Mouse (Mus musculus) adrenal gland (tissue): ENCODE results near the gene Apip.

Experiments used
- intact Hi-C: fragments of 180-260 bp; cut with DNase I; formaldehyde crosslinking; loops from one replicate; pipeline ENCODE4 v1.15.1; 2025
- long read RNA-seq, 2 experiments: library from polyadenylated mRNA; unstranded; transcript quantifications; one replicate each; pipeline ENCODE4 v2.0.0; 2020; ENCODE audit warnings: borderline replicate concordance in 1 of 2; ENCODE audit not compliant: insufficient replicate concordance in 1 of 2

The Apip gene
- long read RNA-seq, experiment 1, transcript Apip-201 (7 exons, 919 nt), result major isoform, 40 of 50 reads
- long read RNA-seq, experiment 1, partial matches to known transcripts, result 3 of 50 reads
- long read RNA-seq, experiment 1, other reads (novel, unspliced or antisense), result 5 of 50 reads
- long read RNA-seq, experiment 2, transcript Apip-201 (7 exons, 919 nt), result major isoform, 40 of 53 reads
- long read RNA-seq, experiment 2, partial matches to known transcripts, result 9 of 53 reads
- long read RNA-seq, experiment 2, other reads (novel, unspliced or antisense), result 3 of 53 reads

GRCm38 (mm10) chr2:103073219-103073982, at the start of gene Apip, which contains the start of gene Pdhx:
Gene Apip, plus strand, starts transcription at chr2:103073675.
Gene Pdhx, minus strand, starts transcription at chr2:103073513.
- intact Hi-C loops, result no loop called here

GRCm38 (mm10) chr2:103037831-103038230, 35.6 kb upstream of the Apip start:
- intact Hi-C loops, result no loop called here

GRCm38 (mm10) chr2:103040896-103041295, 32.6 kb upstream of the Apip start:
- intact Hi-C loops, result no loop called here

- intact Hi-C loops, result no loop called here
Measured at GRCm38 (mm10) chr2:103045286-103045685, 28.2 kb upstream of the Apip start.

- intact Hi-C loops, result no loop called here
Measured at GRCm38 (mm10) chr2:103051937-103052893, 21.3 kb upstream of the Apip start.

GRCm38 (mm10) chr2:103055820-103056219, 17.7 kb upstream of the Apip start:
- intact Hi-C loops, result no loop called here

GRCm38 (mm10) chr2:103058266-103058665, 15.2 kb upstream of the Apip start:
- intact Hi-C loops, result no loop called here

- intact Hi-C loops, result no loop called here
Measured at GRCm38 (mm10) chr2:103062865-103063264, 10.6 kb upstream of the Apip start.

- intact Hi-C loops, result no loop called here
Measured at GRCm38 (mm10) chr2:103066683-103067551, 6.6 kb upstream of the Apip start.

- intact Hi-C loops, result no loop called here
Measured at GRCm38 (mm10) chr2:103067552-103068207, 5.8 kb upstream of the Apip start.

GRCm38 (mm10) chr2:103068602-103069001, 4.9 kb upstream of the Apip start:
- intact Hi-C loops, result no loop called here

GRCm38 (mm10) chr2:103069752-103070405, 3.6 kb upstream of the Apip start:
- intact Hi-C loops, result no loop called here

GRCm38 (mm10) chr2:103070586-103070985, 2.9 kb upstream of the Apip start:
- intact Hi-C loops, result no loop called here

- intact Hi-C loops, result loop anchor here (5.0 kb wide), 1 partner anchor 399 kb away; no protein-coding TSS in a partner anchor
Measured at GRCm38 (mm10) chr2:103081117-103081516, 7.6 kb downstream of the Apip start.

- intact Hi-C loops, result loop anchor here (5.0 kb wide), 1 partner anchor 399 kb away; no protein-coding TSS in a partner anchor
Measured at GRCm38 (mm10) chr2:103081706-103082105, 8.2 kb downstream of the Apip start.

- intact Hi-C loops, result loop anchor here (5.0 kb wide), 1 partner anchor 401 kb away; no protein-coding TSS in a partner anchor
Measured at GRCm38 (mm10) chr2:103082853-103083252, 9.4 kb downstream of the Apip start.

- intact Hi-C loops, result loop anchor here (5.0 kb wide), 1 partner anchor 402 kb away; no protein-coding TSS in a partner anchor
Measured at GRCm38 (mm10) chr2:103084451-103084850, 11.0 kb downstream of the Apip start.

- intact Hi-C loops, result loop anchor here (5.0 kb wide), 2 partner anchors 47 to 337 kb away; no protein-coding TSS in a partner anchor
Measured at GRCm38 (mm10) chr2:103085633-103086032, 12.2 kb downstream of the Apip start.

- intact Hi-C loops, result loop anchor here (5.0 kb wide), 2 partner anchors 46 to 336 kb away; no protein-coding TSS in a partner anchor
Measured at GRCm38 (mm10) chr2:103086432-103086831, 13.0 kb downstream of the Apip start.
